Mouse (Mus musculus) midbrain, postnatal 0 days (tissue): ENCODE results near the gene Pon1. TPM values are rescaled to one million over a fixed set of nuclear protein-coding genes. Genes with fewer than 3 reads are reported as not detected.

Experiments used
- ATAC-seq: fragments of 200-750 bp; cut with Nextera tagmentation; 2 replicates; pipeline ENCODE4 v1.8.0; 2017; ENCODE audit warnings: moderate number of reproducible peaks, mild to moderate bottlenecking, moderate TSS enrichment, moderate library complexity; ENCODE audit not compliant: low FRiP score
- DNase-seq: peaks from one replicate; pipeline ENCODE4 v3.0.0-alpha.2; 2015; ENCODE audit warnings: low spot score
- H3K27ac ChIP-seq: fragments of 300-500 bp; sonication (generic); 2 replicates; pipeline ENCODE4 v1.5.1; 2014; ENCODE audit warnings: low read depth, mild to moderate bottlenecking, low read length, mixed read lengths
- H3K27me3 ChIP-seq: fragments of 300-500 bp; sonication (generic); 2 replicates; pipeline ENCODE4 v1.6.1; 2014; ENCODE audit warnings: low read length, control low read depth, mixed read lengths; ENCODE audit not compliant: insufficient read depth
- H3K36me3 ChIP-seq: fragments of 300-500 bp; sonication (generic); 2 replicates; pipeline ENCODE4 v1.6.1; 2014; ENCODE audit warnings: low read length, control low read depth, mixed read lengths; ENCODE audit not compliant: insufficient read depth
- H3K4me1 ChIP-seq: fragments of 300-500 bp; sonication (generic); 2 replicates; pipeline ENCODE4 v1.6.1; 2014; ENCODE audit warnings: mild to moderate bottlenecking, control low read depth, antibody characterized with exemption, low read length, mixed read lengths; ENCODE audit not compliant: insufficient read depth
- H3K4me2 ChIP-seq: fragments of 300-500 bp; sonication (generic); 2 replicates; pipeline ENCODE4 v1.6.1; 2014; ENCODE audit warnings: low read depth, mild to moderate bottlenecking, low read length, mixed read lengths; ENCODE audit not compliant: poor library complexity, severe bottlenecking
- H3K4me3 ChIP-seq: fragments of 300-500 bp; sonication (generic); 2 replicates; pipeline ENCODE4 v1.5.1; 2014; ENCODE audit warnings: low read depth, mild to moderate bottlenecking, low read length, moderate library complexity
- H3K9ac ChIP-seq: fragments of 300-500 bp; sonication (generic); replicated peaks from 2 replicates; pipeline ENCODE4 v1.6.1; 2014; ENCODE audit warnings: mild to moderate bottlenecking, low read length, moderate library complexity, mixed read lengths; ENCODE audit not compliant: poor library complexity, severe bottlenecking
- H3K9me3 ChIP-seq: fragments of 300-500 bp; sonication (generic); 2 replicates; pipeline ENCODE4 v1.6.1; 2016; ENCODE audit warnings: low read length, control low read depth
- CTCF ChIP-seq: IDR thresholded peaks from 2 replicates; pipeline ENCODE4 v1.5.1; 2016; ENCODE audit warnings: antibody characterized with exemption, mild to moderate bottlenecking
- WGBS: fragments of 180-500 bp; shearing (Covaris S2); extraction: QIAGEN DNeasy Blood & Tissue Kit; methylation state at CpG from one replicate; pipeline ENCODE4 v1.1.7; 2014; 5-methylcytosine and 5-hydroxymethylcytosine counted together
- polyA plus RNA-seq: library from polyadenylated mRNA; unstranded; fragments of >200 nt; fragmentation: Nextera tagmentation; extraction: Ambion mirVana; gene quantifications from 2 replicates; pipeline ENCODE4 v1.2.1, GENCODE M21; 2015
- total RNA-seq: library from RNA; depleted of rRNA; stranded (reverse); fragments of >200 nt; gene quantifications from 2 replicates; pipeline ENCODE4 v1.2.3, GENCODE M21; 2014

The Pon1 gene
- total and polyA plus RNA-seq, 2 experiments from 2014 or later: 1.2 TPM; not detected in 1

- no peak overlapping the region for H3K9ac ChIP-seq
- DNase-seq (no peak), ATAC-seq (no peak)
- H3K9me3 ChIP-seq: no peaks in the 10 kb centered on the region
- no peak for TF ChIP-seq CTCF
- H3K27me3 ChIP-seq: no peaks in the 10 kb centered on the region
- H3K27ac ChIP-seq: no peak overlapping the region
- H3K4me3 ChIP-seq: no peak overlapping the region
- H3K4me1 ChIP-seq: no peaks in the 10 kb centered on the region
- peaks cover 9% of the 10 kb centered on the region; the same call in 1 of the 2 replicates for H3K36me3 ChIP-seq
- WGBS: 89% methylated on average over 2 of the region's 2 CpGs
- no peak overlapping the region for H3K4me2 ChIP-seq
Observed at GRCm38 (mm10) chr6:5152185-5152584, 41.6 kb downstream of the Pon1 start.

GRCm38 (mm10) chr6:5151171-5151570 is 42.6 kb downstream of the Pon1 start:
- DNase-seq (no peak), ATAC-seq (no peak)
- no peak for TF ChIP-seq CTCF
- no peaks in the 10 kb centered on the region for H3K4me1 ChIP-seq
- peaks cover 9% of the 10 kb centered on the region; the same call in 1 of the 2 replicates for H3K36me3 ChIP-seq
- no peak overlapping the region for H3K4me2 ChIP-seq
- WGBS: 40% methylated on average over 4 of the region's 4 CpGs
- no peak overlapping the region for H3K9ac ChIP-seq
- H3K27me3 ChIP-seq: no peaks in the 10 kb centered on the region
- no peaks in the 10 kb centered on the region for H3K9me3 ChIP-seq
- no peak overlapping the region for H3K4me3 ChIP-seq
- H3K27ac ChIP-seq: no peak overlapping the region

GRCm38 (mm10) chr6:5149941-5150340 is 43.8 kb downstream of the Pon1 start:
- no peak for DNase-seq
- Histone ChIP-seq H3K4me3 (no peak overlapping the region), H3K9me3 (no peaks in the 10 kb centered on the region), H3K4me1 (no peaks in the 10 kb centered on the region), H3K36me3 (peaks cover 3% of the 10 kb centered on the region; the same call in 1 of the 2 replicates), H3K9ac (no peak overlapping the region), H3K4me2 (no peak overlapping the region), H3K27me3 (no peaks in the 10 kb centered on the region), H3K27ac (no peak overlapping the region)
- no peak for ATAC-seq
- 88% methylated on average over 2 of the region's 2 CpGs for WGBS
- no peak for TF ChIP-seq CTCF

GRCm38 (mm10) chr6:5147488-5148142 is 46.1 kb downstream of the Pon1 start:
- Histone ChIP-seq H3K4me3 (no peak overlapping the region), H3K4me1 (no peaks in the 10 kb centered on the region), H3K36me3 (no peaks in the 10 kb centered on the region), H3K4me2 (no peak overlapping the region), H3K27ac (no peak overlapping the region), H3K9me3 (no peaks in the 10 kb centered on the region), H3K9ac (no peak overlapping the region), H3K27me3 (no peaks in the 10 kb centered on the region)
- ATAC-seq (no peak), DNase-seq (no peak)
- WGBS: 68% methylated on average over 13 of the region's 13 CpGs
- no peak for TF ChIP-seq CTCF

GRCm38 (mm10) chr6:5139666-5140065 is 54.1 kb downstream of the Pon1 start:
- no peak for DNase-seq
- H3K27me3 ChIP-seq: no peaks in the 10 kb centered on the region
- 0 out of 2 replicates have a peak, but pooled peaks cover 6% of the 10 kb centered on the region for H3K36me3 ChIP-seq
- no peak overlapping the region for H3K4me3 ChIP-seq
- 78% methylated on average over 9 of the region's 9 CpGs for WGBS
- no peak overlapping the region for H3K4me2 ChIP-seq
- no peak overlapping the region for H3K9ac ChIP-seq
- H3K9me3 ChIP-seq: no peaks in the 10 kb centered on the region
- no peak overlapping the region for H3K27ac ChIP-seq
- no peaks in the 10 kb centered on the region for H3K4me1 ChIP-seq
- TF ChIP-seq CTCF: no peak
- no peak for ATAC-seq

GRCm38 (mm10) chr6:5138875-5139631 is 54.7 kb downstream of the Pon1 start:
- H3K9ac ChIP-seq: no peak overlapping the region
- H3K4me1 ChIP-seq: no peaks in the 10 kb centered on the region
- WGBS: 85% methylated on average over 12 of the region's 12 CpGs
- H3K27ac ChIP-seq: no peak overlapping the region
- ATAC-seq (no peak), DNase-seq (no peak)
- no peak for TF ChIP-seq CTCF
- H3K4me3 ChIP-seq: no peak overlapping the region
- H3K36me3 ChIP-seq: 0 out of 2 replicates have a peak, but pooled peaks cover 6% of the 10 kb centered on the region
- H3K4me2 ChIP-seq: no peak overlapping the region
- no peaks in the 10 kb centered on the region for H3K27me3 ChIP-seq
- no peaks in the 10 kb centered on the region for H3K9me3 ChIP-seq
